Mouse (Mus musculus) CH12.LX (cell line): Measurements from ENCODE around the gene Gpatch1.

Experiments
- EP300 ChIP-seq: IDR thresholded peaks from 2 replicates; pipeline ENCODE4 v1.6.1; 2011; ENCODE audit warnings: low read length, improper control_type of control experiment
- MYC ChIP-seq: IDR thresholded peaks from 2 replicates; pipeline ENCODE4 v1.6.1; 2011; ENCODE audit warnings: low read depth, mild to moderate bottlenecking, improper control_type of control experiment, low read length
- POLR2A ChIP-seq: IDR thresholded peaks from 2 replicates; pipeline ENCODE4 v1.6.1; 2011; ENCODE audit warnings: low read depth, mild to moderate bottlenecking, improper control_type of control experiment, low read length

- no peak for TF ChIP-seq MYC
- TF ChIP-seq POLR2A, result no peak
- no peak for TF ChIP-seq EP300
These were observed 82.9 kb downstream of the Gpatch1 start for GRCm38 (mm10) chr7:35235308-35235707.
